ENCODE assay signal across 8 mouse cellular contexts in the genomic region with DNA sequence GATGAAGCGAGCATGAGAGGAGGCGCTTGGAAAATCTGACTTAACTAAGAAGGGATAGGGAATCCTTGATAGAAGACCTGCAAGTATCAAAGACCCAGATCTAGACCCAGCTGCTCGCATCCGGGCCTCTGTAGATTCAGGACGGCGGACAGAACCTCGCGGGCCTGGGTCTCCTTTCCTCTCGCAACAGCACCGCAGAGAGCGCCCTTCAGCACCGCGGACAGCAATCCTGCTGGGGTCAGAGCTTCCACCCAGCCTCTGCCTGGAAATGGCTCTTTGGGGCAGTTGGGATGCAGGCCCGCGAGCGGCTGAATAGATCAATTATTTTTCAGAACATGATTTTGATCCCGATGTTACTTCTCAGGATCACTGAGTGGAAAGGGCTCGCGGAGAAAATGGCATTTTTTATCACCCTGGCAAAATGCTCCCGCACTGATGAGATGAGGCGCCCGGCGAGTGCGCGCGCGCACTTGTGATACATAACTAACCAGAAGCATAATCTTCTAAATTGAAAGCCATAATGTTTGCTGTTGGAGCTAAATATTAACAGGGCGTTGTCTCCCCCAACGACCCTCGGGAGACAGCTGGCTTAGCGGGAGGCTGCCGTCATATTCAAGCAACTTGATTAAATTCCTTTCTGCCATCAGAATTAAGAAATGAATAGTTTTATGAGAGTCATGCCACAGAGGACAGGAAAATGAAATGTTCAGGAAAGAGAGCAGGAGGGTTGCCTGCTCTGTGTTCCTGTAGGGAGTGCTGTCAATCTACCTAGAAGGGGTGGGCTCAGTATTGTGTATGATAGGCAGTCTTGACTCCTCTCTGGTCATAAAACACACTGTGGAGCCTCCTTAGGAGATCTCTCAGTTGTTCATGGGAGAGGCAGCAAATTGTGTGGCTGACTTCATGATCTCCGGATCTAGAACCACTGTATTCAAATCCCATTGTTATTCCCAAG.
DNase-seq lines count a peak whose midpoint lies in the region; ATAC-seq and TF ChIP-seq lines count a peak whose summit lies in the region.

No protein-coding gene starts in this region.

- DNase-seq in intestine, embryonic 14.5 days (ENCODE audit: low spot score): peak; percentile 97
- DNase-seq in adrenal gland, adult 18-20 months (ENCODE audit: low spot score in 2 of 2): peak; percentile 62 to 65
- peak; percentile 4 to 42 for DNase-seq in kidney, adult 8-10 months
- peak; percentile 85 for DNase-seq in testis, postnatal 14 days (ENCODE audit: low spot score)
- no peak for DNase-seq in layer of hippocampus, adult 2 months (ENCODE audit: low spot score in 2 of 2)

- WGBS in intestine, embryonic 14.5 days: 19% methylated on average over 33 of the region's 33 CpGs
- WGBS in intestine, postnatal 0 days: 11% methylated on average over 33 of the region's 33 CpGs
- 20% methylated on average over 33 of the region's 33 CpGs for WGBS in forebrain, embryonic 16.5 days

- no peak overlapping the region for H3K9ac ChIP-seq in intestine, embryonic 14.5 days (ENCODE audit: low read length)
- H3K9ac ChIP-seq in intestine, postnatal 0 days (ENCODE audit: low read depth, low read length): no peak overlapping the region
- no peak overlapping the region; the same call in 1 of the 2 replicates for H3K9ac ChIP-seq in forebrain, embryonic 16.5 days (replicated peaks; ENCODE audit: low read depth, low read length)

- no peaks in the 10 kb centered on the region for H3K36me3 ChIP-seq in intestine, embryonic 14.5 days (ENCODE audit: control insufficient read depth, insufficient read depth, low read length)
- H3K36me3 ChIP-seq in intestine, postnatal 0 days (ENCODE audit: control insufficient read depth, insufficient read depth): no peaks in the 10 kb centered on the region
- no peaks in the 10 kb centered on the region for H3K36me3 ChIP-seq in forebrain, embryonic 16.5 days (ENCODE audit: control insufficient read depth, insufficient read depth)

- 0 out of 2 replicates have a peak, but pooled peaks have one; percentile 43 for ATAC-seq in intestine, embryonic 14.5 days (replicated peaks; ENCODE audit: low FRiP score, low TSS enrichment, low read depth)
- ATAC-seq in intestine, postnatal 0 days: no peak
- ATAC-seq in forebrain, embryonic 16.5 days: no peak
- peak; percentile 41; the same call in 1 of the 2 replicates for ATAC-seq in megakaryocyte-erythroid progenitor cell, adult 5-6 weeks (replicated peaks; ENCODE audit: low FRiP score, low TSS enrichment, poor library complexity, severe bottlenecking)

- no peak overlapping the region for H3K4me3 ChIP-seq in intestine, embryonic 14.5 days (ENCODE audit: low read depth, low read length)
- H3K4me3 ChIP-seq in intestine, postnatal 0 days (ENCODE audit: low read depth, low read length): no peak overlapping the region
- H3K4me3 ChIP-seq in forebrain, embryonic 16.5 days (replicated peaks; ENCODE audit: low read length): no peak overlapping the region
- H3K4me3 ChIP-seq in layer of hippocampus, adult 2 months: no peak overlapping the region

- TF ChIP-seq CTCF in intestine, postnatal 0 days (IDR thresholded peaks at IDR 0.05; ENCODE audit: low read depth): no peak
- TF ChIP-seq CTCF in layer of hippocampus, adult 2 months (conservative IDR thresholded peaks at IDR 0.05): no peak

- H3K4me2 ChIP-seq in intestine, embryonic 14.5 days (ENCODE audit: low read length): no peak overlapping the region
- no peak overlapping the region for H3K4me2 ChIP-seq in intestine, postnatal 0 days (replicated peaks; ENCODE audit: low read depth)
- H3K4me2 ChIP-seq in forebrain, embryonic 16.5 days (ENCODE audit: low read length): peak overlapping the region; percentile 12

- H3K27me3 ChIP-seq in intestine, embryonic 14.5 days (replicated peaks; ENCODE audit: control insufficient read depth, insufficient read depth, low read length): peaks cover 8% of the 10 kb centered on the region; the same call in 1 of the 2 replicates
- H3K27me3 ChIP-seq in intestine, postnatal 0 days (replicated peaks; ENCODE audit: control insufficient read depth, insufficient read depth, low read length): 0 out of 2 replicates have a peak, but pooled peaks cover 5% of the 10 kb centered on the region
- 0 out of 2 replicates have a peak, but pooled peaks cover 6% of the 10 kb centered on the region for H3K27me3 ChIP-seq in forebrain, embryonic 16.5 days (replicated peaks; ENCODE audit: control insufficient read depth, insufficient read depth, low read length)

- no peaks in the 10 kb centered on the region for H3K9me3 ChIP-seq in intestine, embryonic 14.5 days (ENCODE audit: control insufficient read depth, low read length)
- no peaks in the 10 kb centered on the region for H3K9me3 ChIP-seq in intestine, postnatal 0 days (ENCODE audit: control insufficient read depth)
- H3K9me3 ChIP-seq in forebrain, embryonic 16.5 days (ENCODE audit: control insufficient read depth, low read length): no peaks in the 10 kb centered on the region

- H3K27ac ChIP-seq in intestine, embryonic 14.5 days (ENCODE audit: low read depth): no peak overlapping the region
- H3K27ac ChIP-seq in intestine, postnatal 0 days (ENCODE audit: low read depth, low read length): no peak overlapping the region
- H3K27ac ChIP-seq in forebrain, embryonic 16.5 days (ENCODE audit: low read length): no peak overlapping the region
- H3K27ac ChIP-seq in layer of hippocampus, adult 2 months: no peak overlapping the region

- no peaks in the 10 kb centered on the region for H3K4me1 ChIP-seq in intestine, embryonic 14.5 days (replicated peaks; ENCODE audit: control insufficient read depth, insufficient read depth, low read length)
- no peaks in the 10 kb centered on the region for H3K4me1 ChIP-seq in intestine, postnatal 0 days (replicated peaks; ENCODE audit: control insufficient read depth, insufficient read depth, low read length)
- H3K4me1 ChIP-seq in forebrain, embryonic 16.5 days (replicated peaks; ENCODE audit: control insufficient read depth, insufficient read depth, low read length): peaks cover 10% of the 10 kb centered on the region

Comparison
In these comparisons a context has a peak if more than half of its experiments do, and no peak if none do; other contexts are left out.
1. ATAC-seq: peak in intestine, embryonic 14.5 days (single experiment) and megakaryocyte-erythroid progenitor cell, adult 5-6 weeks (single experiment); none in intestine, postnatal 0 days (single experiment) and forebrain, embryonic 16.5 days (single experiment).
2. DNase-seq: peak in intestine, embryonic 14.5 days (single experiment), adrenal gland, adult 18-20 months (2 of 2), kidney, adult 8-10 months (2 of 2) and testis, postnatal 14 days (single experiment); none in layer of hippocampus, adult 2 months (0 of 2).